Comparison of ENCODE assay signal across 8 mouse cellular contexts in genomic region chr5:88862163-88862562, GRCm38 (mm10). TPM values are rescaled to one million over a fixed set of nuclear protein-coding genes. Genes with fewer than 3 reads are reported as not detected.
DNase-seq lines count a peak whose midpoint lies in the region; ATAC-seq and TF ChIP-seq lines count a peak whose summit lies in the region.

No protein-coding gene starts in this region.

- no peak overlapping the region for H3K9ac ChIP-seq in hindbrain, embryonic 12.5 days

- H3K27ac ChIP-seq in hindbrain, embryonic 12.5 days, result no peak overlapping the region
- H3K27ac ChIP-seq in olfactory bulb, adult 2 months (ENCODE audit: insufficient read depth, low read depth, low read length), result no peak overlapping the region

- no peaks in the 10 kb centered on the region for H3K36me3 ChIP-seq in hindbrain, embryonic 12.5 days

- 0 out of 2 replicates have a peak, but pooled peaks have one; percentile 40 for TF ChIP-seq CTCF in olfactory bulb, adult 2 months (IDR thresholded peaks at IDR 0.05; ENCODE audit: insufficient read depth, low read depth, low read length)

- peak; percentile 25 for DNase-seq in gastrocnemius, postnatal 10 days
- DNase-seq in gastrocnemius, postnatal 25 days, result no peak
- peak; percentile 14 for DNase-seq in thymus, postnatal 14 days
- no peak for DNase-seq in thymus, postnatal 0 days (ENCODE audit: low spot score)
- no peak for DNase-seq in MN1 (ENCODE audit: low spot score)
- no peak for DNase-seq in left cerebral cortex, postnatal 36 days (ENCODE audit: low spot score in 2 of 2)

- H3K4me3 ChIP-seq in hindbrain, embryonic 12.5 days, result no peak overlapping the region
- H3K4me3 ChIP-seq in olfactory bulb, adult 2 months (ENCODE audit: insufficient read depth, low read depth, low read length), result no peak overlapping the region

- TF ChIP-seq POLR2A in olfactory bulb, adult 2 months (IDR thresholded peaks at IDR 0.05; ENCODE audit: insufficient read depth, low read depth, low read length), result no peak

- no peaks in the 10 kb centered on the region for H3K27me3 ChIP-seq in hindbrain, embryonic 12.5 days

- WGBS in hindbrain, embryonic 12.5 days, result 73% methylated on average over 3 of the region's 3 CpGs
- WGBS in olfactory bulb, adult 2 months, result 74% methylated on average over 3 of the region's 3 CpGs

- H3K4me2 ChIP-seq in hindbrain, embryonic 12.5 days (replicated peaks), result no peak overlapping the region

- 0 out of 2 replicates have a peak, but pooled peaks have one; percentile 2 for ATAC-seq in hindbrain, embryonic 12.5 days (ENCODE audit: low FRiP score)

- H3K4me1 ChIP-seq in hindbrain, embryonic 12.5 days, result no peaks in the 10 kb centered on the region
- H3K4me1 ChIP-seq in olfactory bulb, adult 2 months (ENCODE audit: control insufficient read depth, insufficient read depth, low read length), result no peaks in the 10 kb centered on the region

- intact Hi-C loops in left cerebral cortex, postnatal 36 days (cut with DNase I), result no loop called here

- no peaks in the 10 kb centered on the region for H3K9me3 ChIP-seq in hindbrain, embryonic 12.5 days (replicated peaks)

RNA-seq across cellular contexts. Expression of gene Slc4a4, which starts 24.5 kb away (rescaled TPM):
- total RNA-seq in gastrocnemius, postnatal 10 days (2021), result 10 to 100 TPM; 11.3 to 11.7 TPM
- total RNA-seq in gastrocnemius, postnatal 25 days (2021), result 10 to 100 TPM in 1 of 2 experiments, 1 to 10 TPM in 1; 9.7 to 12.3 TPM
- polyA plus RNA-seq in thymus, postnatal 0 days (2015; fragmentation: Nextera tagmentation; extraction: Ambion mirVana), result 1.1 and 1.5 TPM in 2 replicates
- polyA plus RNA-seq in hindbrain, embryonic 12.5 days (2016; fragmentation: Nextera tagmentation; extraction: Ambion mirVana), result 2.8 and 3.2 TPM in 2 replicates
- polyA plus RNA-seq in olfactory bulb, adult 2 months (2012; ENCODE audit: insufficient read depth, insufficient read length, low replicate concordance, missing spikeins), result 154 and 905 TPM in 2 replicates
- 100 to 1,000 TPM; 100 to 126 TPM for total RNA-seq in left cerebral cortex, postnatal 36 days (2021)

Comparison
In these comparisons a context has a peak if more than half of its experiments do, and no peak if none do; other contexts are left out.
1. DNase-seq: peak in gastrocnemius, postnatal 10 days (single experiment) and thymus, postnatal 14 days (single experiment); none in gastrocnemius, postnatal 25 days (single experiment), thymus, postnatal 0 days (single experiment), MN1 (single experiment) and left cerebral cortex, postnatal 36 days (0 of 2).
2. RNA of gene Slc4a4, which starts 24.5 kb away (total RNA-seq): 100 to 126 TPM in left cerebral cortex, postnatal 36 days; 9.7 to 12.3 TPM in gastrocnemius, postnatal 25 days and 11.3 to 11.7 TPM in gastrocnemius, postnatal 10 days; every median in the first group is over 4 times any median in the second.